Mouse (Mus musculus): ENCODE data around the gene Copb2. TPM values are rescaled to one million over a fixed set of nuclear protein-coding genes. Genes with fewer than 3 reads are reported as not detected.

Copb2 gene
- 17.7 and 38.7 TPM in 2 replicates for polyA plus RNA-seq (2012; rRNA removed; ENCODE audit: low replicate concordance)

DNA sequence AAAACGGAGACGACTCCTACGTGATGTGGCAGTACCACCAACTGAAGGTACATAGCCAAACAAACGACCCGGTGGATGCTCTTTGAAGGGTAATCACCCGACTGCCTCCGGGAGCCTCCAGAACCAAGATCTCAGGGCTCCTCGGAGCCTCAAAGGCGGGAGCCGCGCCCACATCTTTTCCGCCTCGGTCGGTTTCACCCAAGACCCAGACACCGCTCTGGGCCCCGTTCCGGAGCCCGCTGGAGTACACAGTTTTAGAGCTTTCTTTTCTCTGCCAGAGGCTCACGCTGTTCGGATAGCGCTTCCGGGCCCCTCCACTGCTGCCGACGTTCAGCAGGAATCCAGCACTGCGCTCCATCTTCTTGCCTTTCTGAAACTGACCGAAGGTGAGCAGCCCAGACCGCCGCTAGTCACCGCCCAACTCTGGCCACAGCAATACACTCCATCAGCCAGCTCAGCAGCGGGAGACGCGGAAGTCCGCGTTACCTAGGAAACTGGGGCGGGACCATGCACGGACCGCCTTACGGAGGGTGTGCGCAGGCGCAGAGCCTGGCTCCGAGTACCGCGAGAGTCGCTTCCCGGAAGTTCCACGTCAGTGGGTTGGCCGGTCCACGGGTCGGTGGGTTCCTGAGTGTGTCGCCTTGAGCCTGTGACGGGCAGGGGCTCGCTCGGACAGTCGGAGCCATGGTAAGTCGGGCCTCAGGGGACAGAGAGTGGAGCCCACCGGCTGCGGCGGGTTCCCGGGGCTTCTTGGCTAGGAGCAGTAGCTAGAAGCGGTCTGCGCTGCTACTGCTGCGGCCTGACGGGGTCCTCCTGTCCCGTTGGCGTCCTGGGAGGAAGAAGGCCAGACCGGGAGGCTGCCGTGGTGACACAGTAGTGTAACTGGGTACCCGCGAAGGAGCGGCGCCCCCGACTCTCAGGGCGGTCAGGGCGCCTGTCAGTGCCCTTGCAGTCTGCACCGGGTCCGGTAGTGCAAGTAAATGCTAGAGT lies at the start of gene Copb2:
TSS of gene Copb2 (plus strand) at position 585 of the 990 bp plus-strand sequence.

DNA sequence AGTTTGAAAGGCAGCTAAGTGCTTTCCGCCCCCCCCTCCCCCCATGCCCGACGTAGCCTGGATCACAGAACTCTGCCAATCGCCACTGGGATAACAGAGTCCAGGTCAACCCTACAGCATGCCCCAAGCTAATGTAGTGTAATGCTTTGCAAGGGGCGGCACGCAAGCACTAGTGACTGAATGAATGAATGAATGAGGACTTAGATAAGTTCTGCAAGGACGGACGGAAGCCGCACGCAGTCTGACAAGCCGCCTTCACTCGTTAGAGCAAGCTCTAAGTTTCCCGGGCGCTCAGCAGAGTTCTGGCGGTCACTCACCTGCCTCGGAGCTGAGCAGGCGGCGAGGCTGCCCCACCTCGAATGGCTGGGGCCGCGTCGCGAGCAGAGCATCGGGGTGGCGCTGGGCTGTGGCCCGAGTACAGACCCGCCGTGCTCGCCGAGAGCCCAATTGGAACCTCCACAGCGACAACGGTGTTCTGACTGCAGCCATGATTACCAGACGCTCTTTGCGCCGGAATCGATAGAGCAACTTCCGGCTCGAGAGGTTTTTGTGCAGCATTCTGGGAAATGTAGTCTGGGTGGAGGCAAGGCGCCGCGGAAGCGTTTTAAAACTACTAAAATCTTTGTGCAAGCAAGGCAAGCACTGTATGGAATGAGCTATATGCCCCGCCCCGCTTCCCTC lies 37.8 kb downstream of the Copb2 start, which contains the start of gene Mrps22:
TSS of gene Mrps22 (minus strand) at position 505 of the 681 bp plus-strand sequence.

Other genes starting within 250 kb of the Copb2 start
- 6.7 and 7.6 TPM in 2 replicates for gene Rbp1, start 140.8 kb upstream of the Copb2 start, polyA plus RNA-seq (2012; rRNA removed; ENCODE audit: low replicate concordance)
- 0.23 TPM in 1 of 2 replicates, not detected in the other for gene Rbp2, start 77.6 kb upstream of the Copb2 start, polyA plus RNA-seq (2012; rRNA removed; ENCODE audit: low replicate concordance)
- gene Mrps22, start 37.9 kb downstream of the Copb2 start, polyA plus RNA-seq (2012; rRNA removed; ENCODE audit: low replicate concordance) = 14.4 and 19.9 TPM in 2 replicates